Mouse (Mus musculus) heart, postnatal 4 days (tissue): ENCODE data around the gene Kpna2. TPM values are rescaled to one million over a fixed set of nuclear protein-coding genes. Genes with fewer than 3 reads are reported as not detected.
"Not testable (repeated sequence)": the region's sequence is repeated elsewhere in the genome, so short reads cannot be mapped to it uniquely, and the experiment has no call there.

ENCODE experiments used
- DNase-seq: peaks from one replicate; pipeline ENCODE4 v3.0.0; 2021
- total RNA-seq, 2 experiments: library from RNA; stranded (reverse); gene quantifications; 2 replicates each; pipeline ENCODE4 v1.2.3; 2021

The Kpna2 gene
- total RNA-seq, 2 experiments from 2014 or later = 179 to 190 TPM

GRCm38 (mm10) chr11:107018606-107019005 lies 19.3 kb upstream of the Kpna2 start:
- no peak for DNase-seq

- DNase-seq = no peak
Measured at GRCm38 (mm10) chr11:107017339-107017886, 18.1 kb upstream of the Kpna2 start.

- no peak for DNase-seq
Measured at GRCm38 (mm10) chr11:107016893-107017292, 17.6 kb upstream of the Kpna2 start.

GRCm38 (mm10) chr11:107015535-107016187 lies 16.3 kb upstream of the Kpna2 start:
- DNase-seq = not testable (repeated sequence)

GRCm38 (mm10) chr11:107014597-107015309 lies 15.4 kb upstream of the Kpna2 start:
- DNase-seq = no peak

GRCm38 (mm10) chr11:107014020-107014585 lies 14.8 kb upstream of the Kpna2 start:
- DNase-seq = no peak

GRCm38 (mm10) chr11:107012324-107013017 lies 13.1 kb upstream of the Kpna2 start:
- DNase-seq = peak; percentile 99

GRCm38 (mm10) chr11:107011669-107012323 lies 12.5 kb upstream of the Kpna2 start:
- no peak for DNase-seq

- no peak for DNase-seq
Measured at GRCm38 (mm10) chr11:107011171-107011570, 11.8 kb upstream of the Kpna2 start.

GRCm38 (mm10) chr11:107010447-107010846 lies 11.1 kb upstream of the Kpna2 start:
- DNase-seq = no peak

GRCm38 (mm10) chr11:107005538-107005937 lies 6.2 kb upstream of the Kpna2 start:
- peak; percentile 50 for DNase-seq

GRCm38 (mm10) chr11:107001760-107002675 lies 2.7 kb upstream of the Kpna2 start:
- DNase-seq = no peak

GRCm38 (mm10) chr11:106999949-107000513 lies 690 bp upstream of the Kpna2 start:
- DNase-seq = no peak

GRCm38 (mm10) chr11:106998651-106999150 lies 640 bp downstream of the Kpna2 start:
- DNase-seq = no peak

GRCm38 (mm10) chr11:106997976-106998375 lies 1.4 kb downstream of the Kpna2 start:
- no peak for DNase-seq

GRCm38 (mm10) chr11:106996492-106996891 lies 2.8 kb downstream of the Kpna2 start:
- not testable (repeated sequence) for DNase-seq

GRCm38 (mm10) chr11:106994246-106995085 lies 4.9 kb downstream of the Kpna2 start:
- no peak for DNase-seq

GRCm38 (mm10) chr11:106987384-106987783 lies 12.0 kb downstream of the Kpna2 start:
- DNase-seq = no peak

- not testable (repeated sequence) for DNase-seq
Measured at GRCm38 (mm10) chr11:106985979-106986604, 13.2 kb downstream of the Kpna2 start.
